ENCODE assay signal across 14 mouse cellular contexts in genomic region chr14:73175814-73176213, GRCm38 (mm10). TPM values are rescaled to one million over a fixed set of nuclear protein-coding genes. Genes with fewer than 3 reads are reported as not detected.
A peak's percentile ranks its signal among the peaks of the same experiment; 100 is the strongest.
DNase-seq lines count a peak whose midpoint lies in the region; ATAC-seq lines count a peak whose summit lies in the region.
"Had no signal": no experiment of that assay in that cellular context is flagged by ENCODE, and none has a peak within 500 bp of the region (broad histone marks: within the 10 kb centered on the region; RNA-seq: fewer than 3 reads in every experiment).

No protein-coding gene starts in this region.

- H3K9ac ChIP-seq in hindbrain, embryonic 11.5 days (ENCODE audit: low read depth, low read length): no peak overlapping the region
- no peak overlapping the region for H3K9ac ChIP-seq in midbrain, embryonic 16.5 days (ENCODE audit: low read depth, low read length)
- H3K9ac ChIP-seq: limb, embryonic 13.5 days had no signal

- no peak overlapping the region for H3K4me2 ChIP-seq in hindbrain, embryonic 11.5 days (replicated peaks; ENCODE audit: low read depth, low read length)
- no peak overlapping the region for H3K4me2 ChIP-seq in midbrain, embryonic 16.5 days (ENCODE audit: low read length)
- H3K4me2 ChIP-seq: limb, embryonic 13.5 days had no signal

- peak overlapping the region; percentile 25; the same call in 1 of the 2 replicates for H3K27ac ChIP-seq in brown adipose tissue, adult 24 weeks (replicated peaks; ENCODE audit: low read depth, low read length)
- no peak overlapping the region for H3K27ac ChIP-seq in hindbrain, embryonic 11.5 days (ENCODE audit: low read depth, low read length)
- H3K27ac ChIP-seq in midbrain, embryonic 16.5 days (ENCODE audit: low read length): no peak overlapping the region
- H3K27ac ChIP-seq: limb, embryonic 13.5 days; stomach, postnatal 0 days had no signal

- H3K4me3 ChIP-seq in brown adipose tissue, adult 24 weeks (ENCODE audit: insufficient read depth, low read depth, low read length): no peak overlapping the region
- H3K4me3 ChIP-seq in hindbrain, embryonic 11.5 days (ENCODE audit: low read depth, low read length): no peak overlapping the region
- no peak overlapping the region for H3K4me3 ChIP-seq in midbrain, embryonic 16.5 days (ENCODE audit: low read depth, low read length)
- H3K4me3 ChIP-seq: limb, embryonic 13.5 days had no signal

- no peaks in the 10 kb centered on the region for H3K36me3 ChIP-seq in hindbrain, embryonic 11.5 days (ENCODE audit: control insufficient read depth, insufficient read depth, low read length)
- peaks cover 4% of the 10 kb centered on the region; the same call in 1 of the 2 replicates for H3K36me3 ChIP-seq in midbrain, embryonic 16.5 days (ENCODE audit: control insufficient read depth, insufficient read depth, low read length)

- H3K4me1 ChIP-seq in brown adipose tissue, adult 24 weeks (ENCODE audit: control insufficient read depth, insufficient read depth, insufficient read length, low read length): peaks cover 71% of the 10 kb centered on the region
- H3K4me1 ChIP-seq in hindbrain, embryonic 11.5 days (replicated peaks; ENCODE audit: control insufficient read depth, insufficient read depth, low read length): no peaks in the 10 kb centered on the region
- no peaks in the 10 kb centered on the region for H3K4me1 ChIP-seq in midbrain, embryonic 16.5 days (ENCODE audit: control insufficient read depth, insufficient read depth, low read length)

- DNase-seq in lung, postnatal 25 days (ENCODE audit: low spot score): peak; percentile 22
- DNase-seq in lung, adult 18-20 months: no peak
- no peak for DNase-seq in frontal cortex, postnatal 14 days (ENCODE audit: low spot score in 2 of 2)
- DNase-seq in hindbrain, embryonic 11.5 days (ENCODE audit: low spot score): no peak
- DNase-seq: kidney, postnatal 25 days; midbrain, embryonic 14.5 days; right cerebral cortex, adult 18-20 months had no signal

- peak; percentile 78 for ATAC-seq in megakaryocyte progenitor cell, adult 5-6 weeks (replicated peaks; ENCODE audit: poor library complexity)
- ATAC-seq in hindbrain, embryonic 11.5 days (ENCODE audit: low FRiP score): no peak
- ATAC-seq in midbrain, embryonic 16.5 days: no peak
- ATAC-seq: forebrain, embryonic 16.5 days; hindbrain, embryonic 16.5 days had no signal

- 87% methylated on average over 6 of the region's 6 CpGs for WGBS in hindbrain, embryonic 11.5 days
- WGBS in midbrain, embryonic 16.5 days: 90% methylated on average over 6 of the region's 6 CpGs

- no peaks in the 10 kb centered on the region for H3K27me3 ChIP-seq in hindbrain, embryonic 11.5 days (ENCODE audit: control insufficient read depth, insufficient read depth, low read length)
- no peaks in the 10 kb centered on the region for H3K27me3 ChIP-seq in midbrain, embryonic 16.5 days (ENCODE audit: control insufficient read depth, insufficient read depth, low read depth, low read length)
- H3K27me3 ChIP-seq: limb, embryonic 13.5 days had no signal

- H3K9me3 ChIP-seq in hindbrain, embryonic 11.5 days (ENCODE audit: control insufficient read depth, low read length): no peaks in the 10 kb centered on the region
- H3K9me3 ChIP-seq in midbrain, embryonic 16.5 days (replicated peaks; ENCODE audit: control insufficient read depth, low read length, poor library complexity, severe bottlenecking): no peaks in the 10 kb centered on the region
- H3K9me3 ChIP-seq: limb, embryonic 13.5 days had no signal

RNA-seq across cellular contexts. Expression of gene Rcbtb2, which starts 53.0 kb away (rescaled TPM):
- polyA plus RNA-seq in brown adipose tissue, adult 24 weeks (2012; ENCODE audit: insufficient read depth, insufficient read length, missing spikeins): 138 and 227 TPM in 2 replicates
- 51.8 and 54.3 TPM in 2 replicates for total RNA-seq in megakaryocyte progenitor cell, adult 5-6 weeks (2015)
- 25.6 and 31.8 TPM in 2 replicates for total RNA-seq in megakaryocyte progenitor cell, adult 5-6 weeks (2017)
- polyA plus RNA-seq in hindbrain, embryonic 11.5 days (2014; fragmentation: Nextera tagmentation; extraction: Ambion mirVana): 145 and 157 TPM in 2 replicates
- 53.0 and 64.5 TPM in 2 replicates for polyA plus RNA-seq in midbrain, embryonic 16.5 days (2015; fragmentation: Nextera tagmentation; extraction: Ambion mirVana)
